8 mouse cellular contexts compared by ENCODE assay signal in genomic region chr12:76016123-76017101, GRCm38 (mm10).
DNase-seq lines count a peak whose midpoint lies in the region; ATAC-seq lines count a peak whose summit lies in the region.

No protein-coding gene starts in this region.

- H3K36me3 ChIP-seq in heart, embryonic 11.5 days (ENCODE audit: control insufficient read depth, insufficient read depth, low read length) = peaks cover 14% of the 10 kb centered on the region; the same call in 1 of the 2 replicates
- H3K36me3 ChIP-seq in splenic B cell, adult 2 months (ENCODE audit: control insufficient read depth, insufficient read depth, low read length, poor library complexity, severe bottlenecking) = no peaks in the 10 kb centered on the region

- no peak overlapping the region for H3K4me2 ChIP-seq in heart, embryonic 11.5 days

- H3K4me3 ChIP-seq in heart, embryonic 11.5 days (ENCODE audit: low read depth, low read length) = no peak overlapping the region

- H3K27me3 ChIP-seq in heart, embryonic 11.5 days (ENCODE audit: control insufficient read depth, insufficient read depth, low read length) = no peaks in the 10 kb centered on the region
- no peaks in the 10 kb centered on the region for H3K27me3 ChIP-seq in splenic B cell, adult 2 months (ENCODE audit: control insufficient read depth, insufficient read depth, low read length, poor library complexity, severe bottlenecking)

- 75% methylated on average over 14 of the region's 14 CpGs for WGBS in heart, embryonic 11.5 days (ENCODE audit: insufficient replicate concordance)

- no peaks in the 10 kb centered on the region for H3K9me3 ChIP-seq in heart, embryonic 11.5 days (replicated peaks; ENCODE audit: control insufficient read depth, low read length)

- peak; percentile 90 for DNase-seq in heart, adult 11 months
- peak; percentile 87 for DNase-seq in brain, adult 2 months (ENCODE audit: low read depth, low spot score)
- DNase-seq in layer of hippocampus, postnatal 25 days (ENCODE audit: extremely low spot score in 1 of 2, low spot score in 1 of 2) = peak; percentile 68 to 86
- DNase-seq in splenic B cell, adult 2 months (ENCODE audit: low read depth, low spot score) = peak; percentile 89

- no peak overlapping the region for H3K27ac ChIP-seq in heart, embryonic 11.5 days (ENCODE audit: low read depth, low read length)

- ATAC-seq in heart, embryonic 11.5 days (replicated peaks; ENCODE audit: insufficient number of reproducible peaks, low FRiP score, low TSS enrichment) = no peak
- ATAC-seq in erythroblast, adult 5-6 weeks (replicated peaks; ENCODE audit: low FRiP score, poor library complexity, severe bottlenecking) = peak; percentile 79
- peak; percentile 87 to 92 for ATAC-seq in hematopoietic stem cell, adult 5-6 weeks (replicated peaks in 1 of 2; ENCODE audit: insufficient read depth in 1 of 2, low FRiP score in 2 of 2, low TSS enrichment in 1 of 2, low read depth in 1 of 2, poor library complexity in 2 of 2, severe bottlenecking in 2 of 2)
- peak; percentile 94 for ATAC-seq in megakaryocyte, adult 5-6 weeks (ENCODE audit: poor library complexity, severe bottlenecking)

- H3K9ac ChIP-seq in heart, embryonic 11.5 days (ENCODE audit: low read depth, low read length) = no peak overlapping the region

- no peaks in the 10 kb centered on the region for H3K4me1 ChIP-seq in heart, embryonic 11.5 days (ENCODE audit: control insufficient read depth, insufficient read depth, low read length)
